Mouse (Mus musculus): ENCODE data around the gene Itpr1. TPM values are rescaled to one million over a fixed set of nuclear protein-coding genes. Genes with fewer than 3 reads are reported as not detected.

Gene Itpr1
- polyA plus RNA-seq, 1 experiment, result 0.07 TPM

- H3K27me3 ChIP-seq (ENCODE audit: control insufficient read depth), result no peaks in the 10 kb centered on the region
- H3K36me3 ChIP-seq (ENCODE audit: control insufficient read depth), result peaks cover 4% of the 10 kb centered on the region; the same call in 1 of the 2 replicates
- H3K9me3 ChIP-seq (ENCODE audit: control insufficient read depth, low read length), result no peaks in the 10 kb centered on the region
- no peaks in the 10 kb centered on the region for H3K4me1 ChIP-seq (ENCODE audit: control insufficient read depth)
- H3K4me3 ChIP-seq (replicated peaks), result no peak overlapping the region
- TF ChIP-seq GATA1 (IDR thresholded peaks at IDR 0.05; ENCODE audit: low read length) (no peak), TAL1 (IDR thresholded peaks at IDR 0.05; ENCODE audit: low read length) (no peak)
Measured at GRCm38 (mm10) chr6:108493753-108494152, 280.9 kb downstream of the Itpr1 start.

GRCm38 (mm10) chr6:108494185-108494804 is 281.4 kb downstream of the Itpr1 start:
- TF ChIP-seq GATA1 (IDR thresholded peaks at IDR 0.05; ENCODE audit: low read length) (no peak), TAL1 (IDR thresholded peaks at IDR 0.05; ENCODE audit: low read length) (no peak)

GRCm38 (mm10) chr6:108494994-108495393 is 282.1 kb downstream of the Itpr1 start:
- H3K4me1 ChIP-seq (ENCODE audit: control insufficient read depth), result peaks cover 2% of the 10 kb centered on the region; the same call in 1 of the 2 replicates
- TF ChIP-seq TAL1 (IDR thresholded peaks at IDR 0.05; ENCODE audit: low read length), result no peak
- TF ChIP-seq GATA1 (IDR thresholded peaks at IDR 0.05; ENCODE audit: low read length), result no peak
- H3K9me3 ChIP-seq (ENCODE audit: control insufficient read depth, low read length), result no peaks in the 10 kb centered on the region
- H3K36me3 ChIP-seq (ENCODE audit: control insufficient read depth), result peaks cover 4% of the 10 kb centered on the region; the same call in 1 of the 2 replicates
- H3K27me3 ChIP-seq (ENCODE audit: control insufficient read depth), result no peaks in the 10 kb centered on the region
- H3K4me3 ChIP-seq (replicated peaks), result no peak overlapping the region

More at GRCm38 (mm10) chr6:108494185-108494804, 281.4 kb downstream of the Itpr1 start:
- peaks cover 2% of the 10 kb centered on the region; the same call in 1 of the 2 replicates for H3K4me1 ChIP-seq (ENCODE audit: control insufficient read depth)
- H3K9me3 ChIP-seq (ENCODE audit: control insufficient read depth, low read length), result no peaks in the 10 kb centered on the region
- no peak overlapping the region for H3K4me3 ChIP-seq (replicated peaks)
- H3K36me3 ChIP-seq (ENCODE audit: control insufficient read depth), result peaks cover 4% of the 10 kb centered on the region; the same call in 1 of the 2 replicates
- H3K27me3 ChIP-seq (ENCODE audit: control insufficient read depth), result no peaks in the 10 kb centered on the region

- Histone ChIP-seq H3K4me1 (ENCODE audit: control insufficient read depth) (peaks cover 2% of the 10 kb centered on the region; the same call in 1 of the 2 replicates), H3K4me3 (replicated peaks) (no peak overlapping the region), H3K36me3 (ENCODE audit: control insufficient read depth) (peaks cover 2% of the 10 kb centered on the region; the same call in 1 of the 2 replicates), H3K9me3 (ENCODE audit: control insufficient read depth, low read length) (no peaks in the 10 kb centered on the region), H3K27me3 (ENCODE audit: control insufficient read depth) (no peaks in the 10 kb centered on the region)
- TF ChIP-seq GATA1 (IDR thresholded peaks at IDR 0.05; ENCODE audit: low read length), result no peak
- TF ChIP-seq TAL1 (IDR thresholded peaks at IDR 0.05; ENCODE audit: low read length), result no peak
Measured at GRCm38 (mm10) chr6:108498070-108498469, 285.2 kb downstream of the Itpr1 start.

GRCm38 (mm10) chr6:108503651-108504050 is 290.8 kb downstream of the Itpr1 start:
- no peaks in the 10 kb centered on the region; the same call in 1 of the 2 replicates for H3K36me3 ChIP-seq (ENCODE audit: control insufficient read depth)
- TF ChIP-seq TAL1 (IDR thresholded peaks at IDR 0.05; ENCODE audit: low read length) (no peak), GATA1 (IDR thresholded peaks at IDR 0.05; ENCODE audit: low read length) (no peak)
- H3K4me1 ChIP-seq (ENCODE audit: control insufficient read depth), result peaks cover 2% of the 10 kb centered on the region; the same call in 1 of the 2 replicates
- no peak overlapping the region for H3K4me3 ChIP-seq (replicated peaks)
- H3K27me3 ChIP-seq (ENCODE audit: control insufficient read depth), result no peaks in the 10 kb centered on the region
- H3K9me3 ChIP-seq (ENCODE audit: control insufficient read depth, low read length), result no peaks in the 10 kb centered on the region

GRCm38 (mm10) chr6:108504717-108505116 is 291.8 kb downstream of the Itpr1 start:
- H3K27me3 ChIP-seq (ENCODE audit: control insufficient read depth), result no peaks in the 10 kb centered on the region
- no peaks in the 10 kb centered on the region; the same call in 1 of the 2 replicates for H3K36me3 ChIP-seq (ENCODE audit: control insufficient read depth)

GRCm38 (mm10) chr6:108506161-108506560 is 293.3 kb downstream of the Itpr1 start:
- H3K4me3 ChIP-seq (replicated peaks), result no peak overlapping the region
- no peaks in the 10 kb centered on the region; the same call in 1 of the 2 replicates for H3K4me1 ChIP-seq (ENCODE audit: control insufficient read depth)
- TF ChIP-seq GATA1 (IDR thresholded peaks at IDR 0.05; ENCODE audit: low read length) (no peak), TAL1 (IDR thresholded peaks at IDR 0.05; ENCODE audit: low read length) (no peak)
- H3K36me3 ChIP-seq (ENCODE audit: control insufficient read depth), result no peaks in the 10 kb centered on the region
- H3K27me3 ChIP-seq (ENCODE audit: control insufficient read depth), result no peaks in the 10 kb centered on the region
- H3K9me3 ChIP-seq (ENCODE audit: control insufficient read depth, low read length), result no peaks in the 10 kb centered on the region

More at GRCm38 (mm10) chr6:108504717-108505116, 291.8 kb downstream of the Itpr1 start:
- Histone ChIP-seq H3K4me1 (ENCODE audit: control insufficient read depth) (no peaks in the 10 kb centered on the region), H3K4me3 (replicated peaks) (no peak overlapping the region), H3K9me3 (ENCODE audit: control insufficient read depth, low read length) (no peaks in the 10 kb centered on the region)
- TF ChIP-seq TAL1 (IDR thresholded peaks at IDR 0.05; ENCODE audit: low read length) (no peak), GATA1 (IDR thresholded peaks at IDR 0.05; ENCODE audit: low read length) (no peak; the same call in 1 of the 2 replicates)

GRCm38 (mm10) chr6:108507337-108507736 is 294.4 kb downstream of the Itpr1 start:
- Histone ChIP-seq H3K4me1 (ENCODE audit: control insufficient read depth) (no peaks in the 10 kb centered on the region; the same call in 1 of the 2 replicates), H3K4me3 (replicated peaks) (no peak overlapping the region), H3K36me3 (ENCODE audit: control insufficient read depth) (no peaks in the 10 kb centered on the region), H3K9me3 (ENCODE audit: control insufficient read depth, low read length) (no peaks in the 10 kb centered on the region), H3K27me3 (ENCODE audit: control insufficient read depth) (no peaks in the 10 kb centered on the region)
- TF ChIP-seq TAL1 (IDR thresholded peaks at IDR 0.05; ENCODE audit: low read length), result no peak
- TF ChIP-seq GATA1 (IDR thresholded peaks at IDR 0.05; ENCODE audit: low read length), result no peak

GRCm38 (mm10) chr6:108509320-108509719 is 296.4 kb downstream of the Itpr1 start:
- H3K36me3 ChIP-seq (ENCODE audit: control insufficient read depth), result no peaks in the 10 kb centered on the region
- no peak for TF ChIP-seq GATA1 (IDR thresholded peaks at IDR 0.05; ENCODE audit: low read length)
- TF ChIP-seq TAL1 (IDR thresholded peaks at IDR 0.05; ENCODE audit: low read length), result no peak

More at GRCm38 (mm10) chr6:108509320-108509719, 296.4 kb downstream of the Itpr1 start:
- no peaks in the 10 kb centered on the region for H3K27me3 ChIP-seq (ENCODE audit: control insufficient read depth)
- H3K4me1 ChIP-seq (ENCODE audit: control insufficient read depth), result no peaks in the 10 kb centered on the region; the same call in none of the 2 replicates
- H3K9me3 ChIP-seq (ENCODE audit: control insufficient read depth, low read length), result no peaks in the 10 kb centered on the region
- no peak overlapping the region for H3K4me3 ChIP-seq (replicated peaks)

Measured in erythroblast, embryonic 14.5 days (primary cell).